Mouse (Mus musculus) limb, embryonic 11.5 days (tissue): ENCODE results near the gene Tmprss11g. TPM values are rescaled to one million over a fixed set of nuclear protein-coding genes. Genes with fewer than 3 reads are reported as not detected.

ENCODE experiments used
- ATAC-seq: fragments of 200-750 bp; cut with Nextera tagmentation; 2 replicates; pipeline ENCODE4 v1.8.0; 2017; ENCODE audit warnings: low read depth; ENCODE audit not compliant: insufficient number of reproducible peaks, low FRiP score, low TSS enrichment
- DNase-seq: peaks from one replicate; pipeline ENCODE4 v3.0.0-alpha.2; 2015; ENCODE audit warnings: low spot score
- H3K27ac ChIP-seq: fragments of 300-500 bp; sonication (generic); replicated peaks from 2 replicates; pipeline ENCODE4 v1.5.1; 2014; ENCODE audit warnings: low read depth, mild to moderate bottlenecking, low read length
- H3K27me3 ChIP-seq: fragments of 300-500 bp; sonication (generic); 2 replicates; pipeline ENCODE4 v1.6.1; 2014; ENCODE audit warnings: mild to moderate bottlenecking, low read length, mixed read lengths; ENCODE audit not compliant: control insufficient read depth, insufficient read depth
- H3K36me3 ChIP-seq: fragments of 300-500 bp; sonication (generic); 2 replicates; pipeline ENCODE4 v1.6.1; 2014; ENCODE audit warnings: mild to moderate bottlenecking, low read length, moderate library complexity, mixed read lengths; ENCODE audit not compliant: control insufficient read depth, insufficient read depth
- H3K4me1 ChIP-seq: fragments of 300-500 bp; sonication (generic); 2 replicates; pipeline ENCODE4 v1.6.1; 2014; ENCODE audit warnings: low read length, mixed read lengths; ENCODE audit not compliant: control insufficient read depth, insufficient read depth
- H3K4me2 ChIP-seq: fragments of 300-500 bp; sonication (generic); 2 replicates; pipeline ENCODE4 v1.6.1; 2014; ENCODE audit warnings: low read depth, mild to moderate bottlenecking, moderate library complexity; ENCODE audit not compliant: severe bottlenecking
- H3K4me3 ChIP-seq: fragments of 300-500 bp; sonication (generic); 2 replicates; pipeline ENCODE4 v1.5.1; 2014; ENCODE audit warnings: low read depth, low read length
- H3K9ac ChIP-seq: fragments of 300-500 bp; sonication (generic); 2 replicates; pipeline ENCODE4 v1.6.1; 2014; ENCODE audit warnings: mild to moderate bottlenecking, low read length
- H3K9me3 ChIP-seq: fragments of 300-500 bp; sonication (generic); 2 replicates; pipeline ENCODE4 v1.6.1; 2016; ENCODE audit warnings: low read length; ENCODE audit not compliant: control insufficient read depth
- WGBS: fragments of 180-500 bp; shearing (Covaris S2); extraction: QIAGEN DNeasy Blood & Tissue Kit; methylation state at CpG from one replicate; pipeline ENCODE4 v1.1.7; 2014; 5-methylcytosine and 5-hydroxymethylcytosine counted together
- polyA plus RNA-seq: library from polyadenylated mRNA; unstranded; fragments of >200 nt; fragmentation: Nextera tagmentation; extraction: Ambion mirVana; gene quantifications from 2 replicates; pipeline ENCODE4 v1.2.1, GENCODE M21; 2014

Gene Tmprss11g
- polyA plus RNA-seq, 1 experiment from 2014 or later: not detected

DNA sequence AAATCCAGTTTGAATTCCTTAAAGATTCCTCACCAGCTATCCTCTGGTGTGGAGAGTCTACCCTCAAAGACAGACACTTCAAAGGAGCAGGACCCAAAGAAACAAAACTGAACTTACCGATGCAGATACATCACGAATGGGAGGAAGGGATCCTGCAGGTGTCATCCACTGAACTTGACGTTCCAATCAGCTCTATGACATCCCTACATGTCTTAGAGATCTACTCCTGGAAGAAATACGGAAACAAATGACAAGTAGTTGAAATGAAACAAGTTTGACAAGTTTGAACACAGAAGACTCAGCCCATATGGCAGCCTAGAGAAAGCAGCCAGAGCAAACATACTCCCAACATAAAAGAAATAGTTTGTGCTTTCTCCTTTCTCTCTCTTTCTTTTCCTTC lies 49.5 kb downstream of the Tmprss11g start, which contains the start of gene Tmprss11a:
Gene Tmprss11a (minus strand): TSS at position 101 of the 400 bp plus-strand sequence.
- Histone ChIP-seq H3K9me3 (no peaks in the 10 kb centered on the region), H3K9ac (no peak within 1 kb of the TSS)
- WGBS: 76% methylated on average over 4 of the region's 4 CpGs

GRCm38 (mm10) chr5:86439306-86439705 lies 79.1 kb downstream of the Tmprss11g start:
- Histone ChIP-seq H3K9me3 (no peaks in the 10 kb centered on the region), H3K27me3 (no peaks in the 10 kb centered on the region), H3K27ac (no peak overlapping the region), H3K36me3 (no peaks in the 10 kb centered on the region), H3K9ac (no peak overlapping the region), H3K4me1 (no peaks in the 10 kb centered on the region), H3K4me3 (no peak overlapping the region), H3K4me2 (no peak overlapping the region)
- ATAC-seq: no peak
- DNase-seq: no peak
- WGBS: 73% methylated on average over 2 of the region's 2 CpGs

More for the DNA sequence above, 49.5 kb downstream of the Tmprss11g start, which contains the start of gene Tmprss11a:
- H3K27me3 ChIP-seq: no peaks in the 10 kb centered on the region
- H3K27ac ChIP-seq: no peak within 1 kb of the TSS
- no peaks in the 10 kb centered on the region for H3K4me1 ChIP-seq
- no peak for ATAC-seq
- H3K4me3 ChIP-seq: no peak within 1 kb of the TSS
- no peak for DNase-seq
- no peaks in the 10 kb centered on the region for H3K36me3 ChIP-seq
- H3K4me2 ChIP-seq: no peak within 1 kb of the TSS

- ATAC-seq (no peak), DNase-seq (no peak)
- Histone ChIP-seq H3K27ac (no peak overlapping the region), H3K4me1 (no peaks in the 10 kb centered on the region), H3K27me3 (no peaks in the 10 kb centered on the region), H3K9me3 (no peaks in the 10 kb centered on the region), H3K36me3 (no peaks in the 10 kb centered on the region), H3K4me3 (no peak overlapping the region), H3K9ac (no peak overlapping the region), H3K4me2 (no peak overlapping the region)
Measured at GRCm38 (mm10) chr5:86438548-86438947, 79.9 kb downstream of the Tmprss11g start.

Other genes starting within 250 kb of the Tmprss11g start
- not detected in 2 replicates for gene Tmprss11c, start 229.3 kb downstream of the Tmprss11g start, polyA plus RNA-seq
- gene Tmprss11d, start 145.2 kb downstream of the Tmprss11g start, polyA plus RNA-seq: 0.15 TPM in 1 of 2 replicates, not detected in the other
- gene Tmprss11a, start 49.6 kb downstream of the Tmprss11g start, polyA plus RNA-seq: not detected in 2 replicates
- gene Tmprss11f, start 113.8 kb upstream of the Tmprss11g start, polyA plus RNA-seq: not detected in 2 replicates
- gene Tmprss11b, start 157.8 kb upstream of the Tmprss11g start, polyA plus RNA-seq: not detected in 2 replicates
- not detected in 2 replicates for gene Tmprss11e, start 227.2 kb upstream of the Tmprss11g start, polyA plus RNA-seq